Mouse (Mus musculus): ENCODE data around the gene Tspan2.

DNA sequence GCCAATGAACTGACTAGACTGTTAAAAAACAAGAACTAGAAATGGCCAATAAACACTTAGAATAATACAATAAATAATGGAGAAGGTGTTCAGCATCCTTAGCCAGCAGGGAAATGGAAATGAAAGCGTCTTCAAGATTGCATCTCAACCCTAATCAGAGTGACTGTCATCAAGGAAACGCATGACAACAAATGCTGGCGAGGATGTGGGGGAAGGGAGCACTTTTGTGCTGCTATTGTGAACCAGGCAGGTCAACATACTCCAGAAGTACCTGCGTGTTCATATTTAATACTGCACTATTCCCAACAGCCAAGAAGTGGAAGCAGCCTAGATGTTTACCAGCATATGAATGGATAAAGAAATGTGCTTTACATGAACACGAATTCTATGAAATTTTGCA, 4.9 kb upstream of the Tspan2 start:
- TF ChIP-seq CTCF (conservative IDR thresholded peaks at IDR 0.05; ENCODE audit: low read length) = no peak
- no peak for TF ChIP-seq POU5F1 (IDR thresholded peaks at IDR 0.05; ENCODE audit: borderline replicate concordance, low read length)

All from E14TG2a.4 (cell line).